Mouse (Mus musculus): ENCODE measurements around the gene Med8. TPM values are rescaled to one million over a fixed set of nuclear protein-coding genes. Genes with fewer than 3 reads are reported as not detected.

Med8 gene
- polyA plus RNA-seq, 2 experiments, result 50.2 to 69.1 TPM

GRCm38 (mm10) chr4:118371822-118372221, 37.3 kb upstream of the Med8 start:
- DNase-seq (ENCODE audit: low read depth in 3 of 3, low spot score in 3 of 3) (no peak), ATAC-seq (ENCODE audit: insufficient read depth) (no peak)
- TF ChIP-seq CTCF (IDR thresholded peaks at IDR 0.05; ENCODE audit: low read depth), result no peak
- TF ChIP-seq EP300 (IDR thresholded peaks at IDR 0.05; ENCODE audit: low read depth), result no peak
- H3K4me3 ChIP-seq (ENCODE audit: insufficient read depth in 1 of 2, low read depth in 2 of 2, low read length in 2 of 2), result no peak overlapping the region
- no peaks in the 10 kb centered on the region for H3K4me1 ChIP-seq (replicated peaks; ENCODE audit: control insufficient read depth in 2 of 2, insufficient read depth in 2 of 2, low read length in 1 of 2)
- no peak overlapping the region for H3K9ac ChIP-seq (replicated peaks)
- no peaks in the 10 kb centered on the region for H3K9me3 ChIP-seq (ENCODE audit: control insufficient read depth, low read length)
- 81% methylated on average over 13 of the region's 13 CpGs for WGBS (ENCODE audit: insufficient replicate concordance)
- H3K27me3 ChIP-seq (ENCODE audit: control insufficient read depth, insufficient read depth, low read length), result no peaks in the 10 kb centered on the region
- no peak overlapping the region for H3K4me2 ChIP-seq (ENCODE audit: low read depth)
- peaks cover 23% of the 10 kb centered on the region for H3K36me3 ChIP-seq (replicated peaks; ENCODE audit: control insufficient read depth, insufficient read depth, low read depth)
- no peak overlapping the region for H3K27ac ChIP-seq

DNA sequence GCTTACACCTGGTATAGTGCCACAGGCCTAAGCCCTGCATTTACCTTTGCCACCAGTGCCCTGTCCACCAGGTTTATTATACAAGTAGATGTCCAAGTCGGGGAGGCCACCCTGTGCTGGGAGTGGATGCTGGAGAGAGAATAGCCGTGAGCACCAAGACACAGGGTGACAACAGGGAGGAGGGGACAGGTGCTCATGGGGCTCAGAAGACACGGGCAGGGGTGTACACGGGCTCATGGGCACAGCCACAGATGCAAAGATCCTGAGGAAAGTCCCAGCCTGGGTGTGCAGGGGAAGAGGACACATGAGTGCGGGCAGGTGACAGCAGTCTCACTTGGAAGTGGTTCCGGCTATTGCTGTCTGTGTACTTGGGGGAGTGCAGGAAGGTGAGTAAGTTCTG, 33.1 kb upstream of the Med8 start:
- ATAC-seq (ENCODE audit: insufficient read depth), result no peak
- peaks cover 37% of the 10 kb centered on the region for H3K36me3 ChIP-seq (replicated peaks; ENCODE audit: control insufficient read depth, insufficient read depth, low read depth)

DNA sequence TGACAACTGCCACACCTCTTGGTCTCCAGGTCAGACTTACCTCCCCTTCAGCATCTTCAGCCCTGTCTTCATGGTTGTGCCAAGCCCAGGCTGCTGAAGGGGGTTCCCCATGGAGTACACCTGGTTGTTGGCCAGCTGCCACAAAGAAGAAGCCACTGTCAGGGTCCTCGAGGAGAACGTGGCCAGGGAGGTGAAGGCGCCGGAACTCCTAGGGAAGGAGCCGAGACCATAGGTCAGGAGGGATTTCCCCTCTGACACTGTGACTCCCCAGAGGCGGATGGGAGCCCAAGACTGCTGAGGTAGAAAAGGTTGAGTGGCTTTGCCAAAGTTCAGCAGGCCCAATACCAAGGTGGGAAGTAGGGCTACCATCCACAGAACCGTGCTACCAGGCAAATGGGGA, 25.9 kb upstream of the Med8 start:
- H3K36me3 ChIP-seq (replicated peaks; ENCODE audit: control insufficient read depth, insufficient read depth, low read depth), result peaks cover 42% of the 10 kb centered on the region
- no peak for TF ChIP-seq EP300 (IDR thresholded peaks at IDR 0.05; ENCODE audit: low read depth)
- no peak for TF ChIP-seq CTCF (IDR thresholded peaks at IDR 0.05; ENCODE audit: low read depth)

More for the DNA sequence above, 33.1 kb upstream of the Med8 start:
- 80% methylated on average over 6 of the region's 6 CpGs for WGBS (ENCODE audit: insufficient replicate concordance)
- Histone ChIP-seq H3K27me3 (ENCODE audit: control insufficient read depth, insufficient read depth, low read length) (no peaks in the 10 kb centered on the region), H3K4me2 (ENCODE audit: low read depth) (no peak overlapping the region), H3K4me3 (ENCODE audit: insufficient read depth in 1 of 2, low read depth in 2 of 2, low read length in 2 of 2) (no peak overlapping the region), H3K9ac (replicated peaks) (no peak overlapping the region), H3K4me1 (replicated peaks; ENCODE audit: control insufficient read depth in 2 of 2, insufficient read depth in 2 of 2, low read length in 1 of 2) (no peaks in the 10 kb centered on the region), H3K27ac (no peak overlapping the region), H3K9me3 (ENCODE audit: control insufficient read depth, low read length) (no peaks in the 10 kb centered on the region)
- DNase-seq (ENCODE audit: low read depth in 3 of 3, low spot score in 3 of 3), result no peak
- TF ChIP-seq CTCF (IDR thresholded peaks at IDR 0.05; ENCODE audit: low read depth) (no peak), EP300 (IDR thresholded peaks at IDR 0.05; ENCODE audit: low read depth) (no peak)

DNA sequence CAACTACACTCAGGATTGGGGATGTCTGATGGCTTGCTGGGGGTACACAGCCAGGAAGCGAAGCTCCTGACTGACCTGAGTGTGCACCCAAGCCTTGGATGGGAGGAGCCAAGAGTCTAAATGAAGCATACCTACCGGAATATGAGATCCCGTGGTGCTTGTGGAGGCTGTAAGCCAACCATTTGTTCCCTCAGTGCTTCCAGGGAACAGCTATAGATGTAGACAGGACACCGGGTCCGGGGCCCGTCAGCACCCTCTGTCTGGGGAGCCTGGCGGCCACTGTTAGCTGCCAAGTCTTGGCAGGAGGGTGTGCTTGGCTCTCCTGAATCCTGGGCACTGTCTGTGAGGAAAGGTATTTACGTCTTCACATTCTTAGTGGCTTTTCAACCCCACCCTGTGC, 21.8 kb upstream of the Med8 start:
- Histone ChIP-seq H3K4me3 (ENCODE audit: insufficient read depth in 1 of 2, low read depth in 2 of 2, low read length in 2 of 2) (no peak overlapping the region), H3K36me3 (replicated peaks; ENCODE audit: control insufficient read depth, insufficient read depth, low read depth) (peaks cover 48% of the 10 kb centered on the region), H3K4me2 (ENCODE audit: low read depth) (no peak overlapping the region), H3K27ac (no peak overlapping the region), H3K9me3 (ENCODE audit: control insufficient read depth, low read length) (no peaks in the 10 kb centered on the region), H3K9ac (replicated peaks) (no peak overlapping the region), H3K4me1 (replicated peaks; ENCODE audit: control insufficient read depth in 2 of 2, insufficient read depth in 2 of 2, low read length in 1 of 2) (no peaks in the 10 kb centered on the region), H3K27me3 (ENCODE audit: control insufficient read depth, insufficient read depth, low read length) (no peaks in the 10 kb centered on the region)
- DNase-seq (ENCODE audit: low read depth in 3 of 3, low spot score in 3 of 3), result no peak
- WGBS (ENCODE audit: insufficient replicate concordance), result 82% methylated on average over 8 of the region's 8 CpGs
- no peak for TF ChIP-seq CTCF (IDR thresholded peaks at IDR 0.05; ENCODE audit: low read depth)
- no peak for TF ChIP-seq EP300 (IDR thresholded peaks at IDR 0.05; ENCODE audit: low read depth)
- ATAC-seq (ENCODE audit: insufficient read depth), result no peak

More for the DNA sequence above, 25.9 kb upstream of the Med8 start:
- Histone ChIP-seq H3K9ac (replicated peaks) (no peak overlapping the region), H3K27me3 (ENCODE audit: control insufficient read depth, insufficient read depth, low read length) (no peaks in the 10 kb centered on the region), H3K27ac (no peak overlapping the region), H3K4me2 (ENCODE audit: low read depth) (no peak overlapping the region), H3K4me3 (ENCODE audit: insufficient read depth in 1 of 2, low read depth in 2 of 2, low read length in 2 of 2) (no peak overlapping the region), H3K9me3 (ENCODE audit: control insufficient read depth, low read length) (no peaks in the 10 kb centered on the region), H3K4me1 (replicated peaks; ENCODE audit: control insufficient read depth in 2 of 2, insufficient read depth in 2 of 2, low read length in 1 of 2) (no peaks in the 10 kb centered on the region)
- ATAC-seq (ENCODE audit: insufficient read depth), result no peak
- 84% methylated on average over 7 of the region's 7 CpGs for WGBS (ENCODE audit: insufficient replicate concordance)
- DNase-seq (ENCODE audit: low read depth in 3 of 3, low spot score in 3 of 3), result no peak

DNA sequence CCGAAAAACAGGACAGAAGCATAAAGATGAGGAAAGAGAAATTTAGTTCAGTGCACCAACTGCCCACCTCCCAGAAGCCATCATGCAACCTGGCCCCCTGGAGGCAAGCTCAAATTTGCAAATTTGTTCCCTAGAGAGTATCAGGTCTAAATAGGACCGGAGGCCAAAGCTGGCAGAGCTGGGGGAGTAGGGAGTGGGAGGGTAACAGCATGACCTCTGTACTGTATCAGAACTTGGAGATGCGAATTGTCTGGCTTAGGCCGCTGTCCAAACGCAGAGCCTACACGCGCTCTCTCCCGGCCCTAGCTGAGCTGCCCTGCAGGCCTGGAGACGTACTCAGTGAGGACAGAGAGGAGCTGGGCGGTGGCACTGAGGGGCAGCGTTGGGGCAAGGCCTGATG, 19.0 kb upstream of the Med8 start:
- Histone ChIP-seq H3K27ac (no peak overlapping the region), H3K36me3 (replicated peaks; ENCODE audit: control insufficient read depth, insufficient read depth, low read depth) (peaks cover 52% of the 10 kb centered on the region)
- 93% methylated on average over 11 of the region's 11 CpGs for WGBS (ENCODE audit: insufficient replicate concordance)

More for the DNA sequence above, 19.0 kb upstream of the Med8 start:
- Histone ChIP-seq H3K4me3 (ENCODE audit: insufficient read depth in 1 of 2, low read depth in 2 of 2, low read length in 2 of 2) (no peak overlapping the region), H3K27me3 (ENCODE audit: control insufficient read depth, insufficient read depth, low read length) (no peaks in the 10 kb centered on the region), H3K4me2 (ENCODE audit: low read depth) (no peak overlapping the region), H3K9me3 (ENCODE audit: control insufficient read depth, low read length) (no peaks in the 10 kb centered on the region), H3K9ac (replicated peaks) (no peak overlapping the region), H3K4me1 (replicated peaks; ENCODE audit: control insufficient read depth in 2 of 2, insufficient read depth in 2 of 2, low read length in 1 of 2) (no peaks in the 10 kb centered on the region)
- TF ChIP-seq CTCF (IDR thresholded peaks at IDR 0.05; ENCODE audit: low read depth) (no peak), EP300 (IDR thresholded peaks at IDR 0.05; ENCODE audit: low read depth) (no peak)
- DNase-seq (ENCODE audit: low read depth in 3 of 3, low spot score in 3 of 3) (no peak), ATAC-seq (ENCODE audit: insufficient read depth) (no peak)

Measured in liver, embryonic 14.5 days (tissue).